Mouse (Mus musculus): ENCODE data around the gene Gm2431. TPM values are rescaled to one million over a fixed set of nuclear protein-coding genes. Genes with fewer than 3 reads are reported as not detected.
"Not testable (repeated sequence)": the region's sequence is repeated elsewhere in the genome, so short reads cannot be mapped to it uniquely, and the experiment has no call there.

The Gm2431 gene
- polyA plus RNA-seq (2012; rRNA removed), result not detected in 2 replicates

GRCm38 (mm10) chr7:142258254-142258653 is at the start of gene Gm2431:
Gene Gm2431, minus strand, starts transcription at chr7:142258354.
- not testable (repeated sequence) for H3K27me3 ChIP-seq (ENCODE audit: control insufficient read depth, insufficient read depth, low read length); H3K4me1 ChIP-seq (ENCODE audit: control insufficient read depth, insufficient read depth, insufficient read length, low read length); H3K27ac ChIP-seq (ENCODE audit: insufficient read depth, low read depth, low read length); H3K4me3 ChIP-seq (ENCODE audit: low read depth, low read length); H3K36me3 ChIP-seq (ENCODE audit: control insufficient read depth, insufficient read depth, low read length)
- 47% methylated on average over 1 of the region's 1 CpGs for WGBS

GRCm38 (mm10) chr7:142303929-142304328 is 45.8 kb upstream of the Gm2431 start:
- not testable (repeated sequence) for H3K4me1 ChIP-seq (ENCODE audit: control insufficient read depth, insufficient read depth, insufficient read length, low read length); H3K4me3 ChIP-seq (ENCODE audit: low read depth, low read length); H3K27ac ChIP-seq (ENCODE audit: insufficient read depth, low read depth, low read length); H3K27me3 ChIP-seq (ENCODE audit: control insufficient read depth, insufficient read depth, low read length); H3K36me3 ChIP-seq (ENCODE audit: control insufficient read depth, insufficient read depth, low read length)
- 95% methylated on average over 1 of the region's 1 CpGs for WGBS

GRCm38 (mm10) chr7:142303249-142303648 is 45.1 kb upstream of the Gm2431 start, which contains the start of gene Krtap5-4:
Gene Krtap5-4, plus strand, starts transcription at chr7:142303549.
- WGBS, result 17% methylated on average over 3 of the region's 3 CpGs
- Histone ChIP-seq H3K27me3 (ENCODE audit: control insufficient read depth, insufficient read depth, low read length) (peaks cover 6% of the 10 kb centered on the region), H3K36me3 (ENCODE audit: control insufficient read depth, insufficient read depth, low read length) (no peaks in the 10 kb centered on the region), H3K4me1 (ENCODE audit: control insufficient read depth, insufficient read depth, insufficient read length, low read length) (no peaks in the 10 kb centered on the region), H3K4me3 (ENCODE audit: low read depth, low read length) (no peak within 1 kb of the TSS), H3K27ac (ENCODE audit: insufficient read depth, low read depth, low read length) (no peak within 1 kb of the TSS)
- TF ChIP-seq CTCF (IDR thresholded peaks at IDR 0.05; ENCODE audit: extremely low read depth, insufficient read length, insufficient replicate concordance, low read depth, low read length) (no peak), POLR2A (IDR thresholded peaks at IDR 0.05; ENCODE audit: low read depth, low read length) (no peak)

GRCm38 (mm10) chr7:142297018-142297417 is 38.9 kb upstream of the Gm2431 start, which contains the start of gene Krtap5-1:
Gene Krtap5-1, minus strand, starts transcription at chr7:142297118.
- not testable (repeated sequence) for H3K36me3 ChIP-seq (ENCODE audit: control insufficient read depth, insufficient read depth, low read length); H3K27ac ChIP-seq (ENCODE audit: insufficient read depth, low read depth, low read length); H3K27me3 ChIP-seq (ENCODE audit: control insufficient read depth, insufficient read depth, low read length); H3K4me3 ChIP-seq (ENCODE audit: low read depth, low read length); H3K4me1 ChIP-seq (ENCODE audit: control insufficient read depth, insufficient read depth, insufficient read length, low read length)

GRCm38 (mm10) chr7:142296108-142296507 is 38.0 kb upstream of the Gm2431 start:
- H3K4me3 ChIP-seq (ENCODE audit: low read depth, low read length); H3K27ac ChIP-seq (ENCODE audit: insufficient read depth, low read depth, low read length); H3K4me1 ChIP-seq (ENCODE audit: control insufficient read depth, insufficient read depth, insufficient read length, low read length); H3K27me3 ChIP-seq (ENCODE audit: control insufficient read depth, insufficient read depth, low read length); H3K36me3 ChIP-seq (ENCODE audit: control insufficient read depth, insufficient read depth, low read length): not testable (repeated sequence)
- WGBS, result 11% methylated on average over 4 of the region's 4 CpGs

GRCm38 (mm10) chr7:142295418-142295817 is 37.3 kb upstream of the Gm2431 start:
- TF ChIP-seq CTCF (IDR thresholded peaks at IDR 0.05; ENCODE audit: extremely low read depth, insufficient read length, insufficient replicate concordance, low read depth, low read length) (no peak), POLR2A (IDR thresholded peaks at IDR 0.05; ENCODE audit: low read depth, low read length) (no peak)
- H3K27me3 ChIP-seq (ENCODE audit: control insufficient read depth, insufficient read depth, low read length), result peaks cover 3% of the 10 kb centered on the region; the same call in 1 of the 2 replicates

GRCm38 (mm10) chr7:142293851-142294250 is 35.7 kb upstream of the Gm2431 start:
- not testable (repeated sequence) for H3K27me3 ChIP-seq (ENCODE audit: control insufficient read depth, insufficient read depth, low read length); H3K27ac ChIP-seq (ENCODE audit: insufficient read depth, low read depth, low read length); H3K4me1 ChIP-seq (ENCODE audit: control insufficient read depth, insufficient read depth, insufficient read length, low read length); H3K4me3 ChIP-seq (ENCODE audit: low read depth, low read length); H3K36me3 ChIP-seq (ENCODE audit: control insufficient read depth, insufficient read depth, low read length)
- WGBS, result 4% methylated on average over 2 of the region's 2 CpGs
- peak; percentile 49; the same call in 1 of the 2 replicates for TF ChIP-seq CTCF (IDR thresholded peaks at IDR 0.05; ENCODE audit: extremely low read depth, insufficient read length, insufficient replicate concordance, low read depth, low read length)

More at GRCm38 (mm10) chr7:142295418-142295817, 37.3 kb upstream of the Gm2431 start:
- H3K4me3 ChIP-seq (ENCODE audit: low read depth, low read length), result no peak overlapping the region
- H3K36me3 ChIP-seq (ENCODE audit: control insufficient read depth, insufficient read depth, low read length), result no peaks in the 10 kb centered on the region
- H3K27ac ChIP-seq (ENCODE audit: insufficient read depth, low read depth, low read length), result no peak overlapping the region
- no peaks in the 10 kb centered on the region for H3K4me1 ChIP-seq (ENCODE audit: control insufficient read depth, insufficient read depth, insufficient read length, low read length)

GRCm38 (mm10) chr7:142285910-142286612 is 27.9 kb upstream of the Gm2431 start:
- not testable (repeated sequence) for H3K36me3 ChIP-seq (ENCODE audit: control insufficient read depth, insufficient read depth, low read length); H3K27me3 ChIP-seq (ENCODE audit: control insufficient read depth, insufficient read depth, low read length); H3K27ac ChIP-seq (ENCODE audit: insufficient read depth, low read depth, low read length); H3K4me1 ChIP-seq (ENCODE audit: control insufficient read depth, insufficient read depth, insufficient read length, low read length); H3K4me3 ChIP-seq (ENCODE audit: low read depth, low read length)
- 36% methylated on average over 9 of the region's 9 CpGs for WGBS

Measured in small intestine, adult 2 months (tissue).